7 mouse cellular contexts compared by ENCODE assay signal in the genomic region with DNA sequence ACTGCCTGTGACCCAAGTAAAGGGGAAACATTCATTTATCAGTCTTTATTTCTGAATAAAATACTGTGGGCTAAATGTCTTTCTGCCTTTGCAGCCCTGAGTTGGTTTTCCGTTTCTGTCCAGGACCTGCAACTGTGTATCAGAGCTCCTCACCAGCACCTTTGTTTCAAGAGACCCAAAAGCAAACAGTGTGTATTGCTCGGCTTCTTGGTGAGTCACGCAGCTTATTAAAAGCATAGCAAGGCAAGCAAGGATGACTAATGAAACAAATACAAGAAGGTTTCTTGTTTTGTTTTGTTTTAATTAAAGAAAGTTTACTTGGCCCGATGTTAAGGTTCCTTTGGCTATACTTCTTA. TPM values are rescaled to one million over a fixed set of nuclear protein-coding genes. Genes with fewer than 3 reads are reported as not detected.
DNase-seq lines count a peak whose midpoint lies in the region; ATAC-seq and TF ChIP-seq lines count a peak whose summit lies in the region.

A gene (plus strand): TSS at position 115 of the 356 bp plus-strand sequence.

- no peak within 1 kb of the TSS for H3K9ac ChIP-seq in forebrain, embryonic 15.5 days (replicated peaks)
- no peak within 1 kb of the TSS for H3K9ac ChIP-seq in hindbrain, embryonic 11.5 days (ENCODE audit: low read depth, low read length)
- no peak within 1 kb of the TSS for H3K9ac ChIP-seq in liver, embryonic 12.5 days
- H3K9ac ChIP-seq in stomach, embryonic 16.5 days (ENCODE audit: low read length), result no peak within 1 kb of the TSS

- no peak for ATAC-seq in CD4-positive, CD25-positive, alpha-beta regulatory T cell, adult 4 months
- ATAC-seq in G1E (ENCODE audit: extremely low read depth, insufficient number of reproducible peaks, low FRiP score, poor library complexity, severe bottlenecking), result no peak
- ATAC-seq in forebrain, embryonic 15.5 days (replicated peaks), result no peak
- ATAC-seq in hindbrain, embryonic 11.5 days (ENCODE audit: low FRiP score), result no peak
- ATAC-seq in liver, embryonic 12.5 days, result no peak
- ATAC-seq in stomach, embryonic 16.5 days (ENCODE audit: insufficient read depth, low FRiP score), result no peak

- 39% methylated on average over 4 of the region's 4 CpGs for WGBS in forebrain, embryonic 15.5 days
- 71% methylated on average over 4 of the region's 4 CpGs for WGBS in hindbrain, embryonic 11.5 days
- 27% methylated on average over 4 of the region's 4 CpGs for WGBS in liver, embryonic 12.5 days (ENCODE audit: insufficient replicate concordance)
- 37% methylated on average over 4 of the region's 4 CpGs for WGBS in stomach, embryonic 16.5 days

- no peaks in the 10 kb centered on the region for H3K27me3 ChIP-seq in G1E (ENCODE audit: insufficient read depth, low read length)
- H3K27me3 ChIP-seq in forebrain, embryonic 15.5 days, result no peaks in the 10 kb centered on the region
- no peaks in the 10 kb centered on the region for H3K27me3 ChIP-seq in hindbrain, embryonic 11.5 days (ENCODE audit: control insufficient read depth, insufficient read depth, low read length)
- H3K27me3 ChIP-seq in liver, embryonic 12.5 days (replicated peaks), result no peaks in the 10 kb centered on the region
- H3K27me3 ChIP-seq in stomach, embryonic 16.5 days (ENCODE audit: control insufficient read depth, insufficient read depth, low read length), result no peaks in the 10 kb centered on the region

- no peak for DNase-seq in G1E (ENCODE audit: low spot score)
- DNase-seq in hindbrain, embryonic 11.5 days (ENCODE audit: low spot score), result no peak
- no peak for DNase-seq in retina, postnatal 1 day

- no peak within 1 kb of the TSS for H3K4me2 ChIP-seq in forebrain, embryonic 15.5 days (replicated peaks)
- no peak within 1 kb of the TSS for H3K4me2 ChIP-seq in hindbrain, embryonic 11.5 days (replicated peaks; ENCODE audit: low read depth, low read length)
- H3K4me2 ChIP-seq in liver, embryonic 12.5 days, result peak within 1 kb of the TSS; percentile 34
- H3K4me2 ChIP-seq in stomach, embryonic 16.5 days (ENCODE audit: low read depth, low read length), result no peak within 1 kb of the TSS; the same call in 1 of the 2 replicates

- TF ChIP-seq CTCF in G1E (IDR thresholded peaks at IDR 0.05; ENCODE audit: low read depth, low read length), result no peak

- H3K4me1 ChIP-seq in G1E (ENCODE audit: insufficient read depth, low read depth, low read length), result peaks cover 81% of the 10 kb centered on the region
- no peaks in the 10 kb centered on the region for H3K4me1 ChIP-seq in forebrain, embryonic 15.5 days
- no peaks in the 10 kb centered on the region for H3K4me1 ChIP-seq in hindbrain, embryonic 11.5 days (replicated peaks; ENCODE audit: control insufficient read depth, insufficient read depth, low read length)
- peaks cover 44% of the 10 kb centered on the region for H3K4me1 ChIP-seq in liver, embryonic 12.5 days
- H3K4me1 ChIP-seq in stomach, embryonic 16.5 days (ENCODE audit: control insufficient read depth, insufficient read depth, low read length), result peaks cover 14% of the 10 kb centered on the region

- no peaks in the 10 kb centered on the region for H3K9me3 ChIP-seq in G1E (replicated peaks)
- no peaks in the 10 kb centered on the region for H3K9me3 ChIP-seq in forebrain, embryonic 15.5 days
- no peaks in the 10 kb centered on the region for H3K9me3 ChIP-seq in hindbrain, embryonic 11.5 days (ENCODE audit: control insufficient read depth, low read length)
- H3K9me3 ChIP-seq in liver, embryonic 12.5 days (replicated peaks), result no peaks in the 10 kb centered on the region
- H3K9me3 ChIP-seq in stomach, embryonic 16.5 days (replicated peaks; ENCODE audit: control insufficient read depth, low read length), result no peaks in the 10 kb centered on the region

- H3K36me3 ChIP-seq in G1E (replicated peaks), result no peaks in the 10 kb centered on the region
- H3K36me3 ChIP-seq in forebrain, embryonic 15.5 days, result no peaks in the 10 kb centered on the region
- no peaks in the 10 kb centered on the region for H3K36me3 ChIP-seq in hindbrain, embryonic 11.5 days (ENCODE audit: control insufficient read depth, insufficient read depth, low read length)
- H3K36me3 ChIP-seq in liver, embryonic 12.5 days, result no peaks in the 10 kb centered on the region
- H3K36me3 ChIP-seq in stomach, embryonic 16.5 days (ENCODE audit: control insufficient read depth, insufficient read depth, low read length), result no peaks in the 10 kb centered on the region

- no peak within 1 kb of the TSS for H3K27ac ChIP-seq in forebrain, embryonic 15.5 days (replicated peaks)
- H3K27ac ChIP-seq in hindbrain, embryonic 11.5 days (ENCODE audit: low read depth, low read length), result no peak within 1 kb of the TSS
- H3K27ac ChIP-seq in liver, embryonic 12.5 days, result peak within 1 kb of the TSS; percentile 34; the same call in 1 of the 2 replicates
- peak within 1 kb of the TSS; percentile 79 for H3K27ac ChIP-seq in stomach, embryonic 16.5 days (ENCODE audit: low read length)

- H3K4me3 ChIP-seq in G1E (ENCODE audit: low read depth, low read length), result peak within 1 kb of the TSS; percentile 49; the same call in 1 of the 2 replicates
- no peak within 1 kb of the TSS for H3K4me3 ChIP-seq in forebrain, embryonic 15.5 days
- H3K4me3 ChIP-seq in hindbrain, embryonic 11.5 days (ENCODE audit: low read depth, low read length), result no peak within 1 kb of the TSS
- no peak within 1 kb of the TSS for H3K4me3 ChIP-seq in liver, embryonic 12.5 days
- no peak within 1 kb of the TSS for H3K4me3 ChIP-seq in stomach, embryonic 16.5 days (replicated peaks; ENCODE audit: low read length)

RNA-seq across cellular contexts. Expression of the gene that starts here (rescaled TPM):
- 10 to 100 TPM; 55.6 to 61.4 TPM for polyA plus RNA-seq in CD4-positive, CD25-positive, alpha-beta regulatory T cell, adult 4 months (2017; shearing (Covaris generic))
- 29.1 and 34.8 TPM in 2 replicates for total RNA-seq in G1E (2014; fragmentation: Nextera tagmentation)
- 47.2 and 49.9 TPM in 2 replicates for total RNA-seq in G1E (2017)
- polyA plus RNA-seq in G1E (2012), result 21.9 and 24.4 TPM in 2 replicates
- 87.5 and 90.8 TPM in 2 replicates for polyA plus RNA-seq in forebrain, embryonic 15.5 days (2015; fragmentation: Nextera tagmentation; extraction: Ambion mirVana)
- polyA plus RNA-seq in hindbrain, embryonic 11.5 days (2014; fragmentation: Nextera tagmentation; extraction: Ambion mirVana), result 145 and 157 TPM in 2 replicates
- 27.9 and 28.9 TPM in 2 replicates for polyA plus RNA-seq in liver, embryonic 12.5 days (2016; fragmentation: Nextera tagmentation; extraction: Ambion mirVana)
- polyA plus RNA-seq in stomach, embryonic 16.5 days (2015; fragmentation: Nextera tagmentation; extraction: Ambion mirVana), result 69.4 and 75.9 TPM in 2 replicates

Comparison
In these comparisons a context has a peak if more than half of its experiments do, and no peak if none do; other contexts are left out.
1. H3K27ac ChIP-seq: peak in liver, embryonic 12.5 days (single experiment) and stomach, embryonic 16.5 days (single experiment); none in forebrain, embryonic 15.5 days (single experiment) and hindbrain, embryonic 11.5 days (single experiment).